Mouse (Mus musculus) urinary bladder, postnatal 25 days (tissue): ENCODE measurements around the gene Nkx2-2.

Experiments
- DNase-seq: peaks from one replicate; pipeline ENCODE4 v3.0.0; 2022; ENCODE audit warnings: low spot score

Gene Nkx2-2

GRCm38 (mm10) chr2:147193271-147194255 is at the start of gene Nkx2-2:
TSS of gene Nkx2-2 (minus strand) at chr2:147194243.
- no peak for DNase-seq

DNA sequence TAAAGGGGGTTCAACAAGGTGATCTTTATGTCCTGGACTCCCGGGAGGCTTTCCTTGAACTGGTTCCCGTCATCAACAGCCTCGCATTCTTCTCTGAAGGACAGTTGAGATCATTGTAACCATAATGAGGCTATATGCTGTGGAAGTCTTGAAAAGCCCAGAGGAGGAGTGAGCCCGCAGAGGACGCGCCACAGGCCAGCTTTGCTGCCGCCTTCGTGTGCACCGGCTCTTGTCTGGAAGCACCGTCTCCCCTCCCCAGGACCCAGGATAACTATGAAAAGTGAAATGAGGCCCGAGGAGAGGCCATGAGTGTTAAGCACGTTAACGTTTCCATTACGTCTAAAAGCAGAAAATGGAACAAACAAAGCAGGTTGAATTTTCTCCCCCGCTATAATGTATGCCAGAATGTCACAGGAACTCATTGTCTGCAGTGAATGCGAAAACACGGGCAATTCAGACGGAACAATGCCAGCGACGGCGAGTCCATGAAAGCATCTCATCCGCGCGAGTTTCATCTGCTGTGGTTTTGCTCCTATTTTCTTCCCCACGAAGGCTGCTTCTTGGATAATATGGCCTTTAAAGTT is 41.8 kb upstream of the Nkx2-2 start:
- DNase-seq: no peak

DNA sequence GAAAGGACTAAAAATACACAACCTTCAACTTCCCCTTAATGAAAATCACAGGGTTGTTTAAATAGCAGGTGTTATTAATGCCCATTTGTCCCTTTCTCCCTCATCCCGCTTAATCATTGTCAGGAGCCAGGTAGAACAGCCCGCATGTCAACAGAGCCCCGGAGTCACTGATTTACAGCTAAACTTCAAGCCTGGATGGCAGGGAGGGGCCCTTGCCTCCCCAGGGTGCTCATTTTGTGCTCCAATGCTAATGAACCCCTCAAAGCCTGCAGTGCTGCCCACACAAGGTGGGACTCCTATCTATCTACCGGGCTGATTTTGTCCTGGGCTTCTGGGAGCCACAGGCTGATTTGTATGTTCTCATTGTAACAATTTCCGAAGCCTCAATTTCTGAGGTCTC is 37.1 kb upstream of the Nkx2-2 start:
- DNase-seq: no peak

DNA sequence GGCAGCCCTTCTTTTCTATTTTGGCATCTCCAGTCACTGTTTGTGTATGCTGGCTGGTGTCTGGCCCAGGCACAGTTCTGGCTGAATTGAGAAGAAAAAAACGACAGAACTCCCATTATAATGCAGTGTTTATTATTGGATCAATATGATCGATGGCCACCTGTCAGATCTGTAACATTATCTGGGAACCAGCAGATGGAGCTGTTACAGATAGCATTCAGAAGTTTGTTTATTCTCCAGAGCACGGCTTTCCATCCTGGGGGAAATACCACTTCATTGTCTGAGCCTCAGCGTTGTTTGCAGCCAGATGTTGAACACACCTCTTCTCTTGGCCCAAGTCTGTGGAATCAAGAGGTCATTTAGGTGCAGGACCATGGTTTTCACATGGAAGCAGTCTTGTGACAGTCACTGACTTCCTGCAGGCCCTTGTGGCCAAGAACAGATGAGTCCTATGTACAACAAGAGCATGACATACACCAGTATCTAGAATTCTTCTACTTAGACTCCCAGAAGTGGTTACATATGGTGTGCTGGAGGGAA is 11.1 kb upstream of the Nkx2-2 start:
- DNase-seq: no peak

DNA sequence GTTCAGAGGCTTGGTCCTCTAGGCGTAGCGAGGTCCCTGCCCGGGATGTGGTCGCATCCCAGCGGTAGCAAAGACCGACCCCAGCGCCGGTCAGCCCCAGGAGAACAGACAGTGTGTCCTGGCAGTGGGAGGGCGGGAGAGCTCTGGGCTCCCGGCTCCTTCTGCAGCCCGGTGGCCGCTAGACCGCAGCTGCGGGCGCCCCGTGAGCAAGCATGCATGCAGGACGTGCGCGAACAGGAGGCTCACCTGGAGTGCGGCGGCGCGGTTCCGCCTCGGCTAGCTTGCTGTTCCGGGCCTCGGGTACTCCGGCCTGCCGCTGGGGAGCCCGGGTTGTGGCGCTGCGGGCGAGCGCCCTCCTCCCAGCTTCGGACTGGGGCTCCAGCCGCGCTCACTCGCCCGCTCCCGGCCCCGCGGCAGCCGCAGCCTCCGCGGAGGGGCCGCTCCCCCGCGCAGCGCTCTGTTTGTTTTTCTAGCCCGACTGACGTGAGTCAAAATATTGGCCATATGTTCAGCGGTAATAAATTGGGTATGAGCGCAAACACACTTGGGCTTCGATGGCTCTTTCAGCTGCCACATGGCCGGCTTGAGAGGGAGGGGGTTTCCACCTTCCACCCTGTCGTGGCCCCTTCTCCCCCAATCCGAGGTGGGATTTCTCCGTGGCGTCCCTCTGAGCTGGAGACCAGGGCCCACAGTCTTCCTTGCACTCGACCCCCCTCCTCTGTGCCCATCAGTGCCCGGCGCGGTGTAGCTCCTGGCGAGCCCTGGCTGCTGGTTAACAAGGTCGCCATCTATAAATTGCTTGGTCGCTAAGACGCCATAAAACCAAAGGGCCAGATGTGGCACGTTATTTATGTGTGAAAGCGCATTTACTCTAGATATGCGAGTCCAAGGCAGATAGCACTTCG is 920 bp upstream of the Nkx2-2 start:
- DNase-seq: no peak

- DNase-seq: no peak
These were observed 1.3 kb downstream of the Nkx2-2 start for GRCm38 (mm10) chr2:147192731-147193130.

- DNase-seq: no peak
These were observed 3.6 kb downstream of the Nkx2-2 start for GRCm38 (mm10) chr2:147190316-147191021.

- DNase-seq: no peak
These were observed 4.3 kb downstream of the Nkx2-2 start for GRCm38 (mm10) chr2:147189546-147190315.

GRCm38 (mm10) chr2:147188871-147189545 is 5.0 kb downstream of the Nkx2-2 start:
- DNase-seq: no peak

- DNase-seq: no peak
These were observed 5.9 kb downstream of the Nkx2-2 start for GRCm38 (mm10) chr2:147188074-147188700.

- no peak for DNase-seq
These were observed 6.8 kb downstream of the Nkx2-2 start for GRCm38 (mm10) chr2:147187061-147187870.

DNA sequence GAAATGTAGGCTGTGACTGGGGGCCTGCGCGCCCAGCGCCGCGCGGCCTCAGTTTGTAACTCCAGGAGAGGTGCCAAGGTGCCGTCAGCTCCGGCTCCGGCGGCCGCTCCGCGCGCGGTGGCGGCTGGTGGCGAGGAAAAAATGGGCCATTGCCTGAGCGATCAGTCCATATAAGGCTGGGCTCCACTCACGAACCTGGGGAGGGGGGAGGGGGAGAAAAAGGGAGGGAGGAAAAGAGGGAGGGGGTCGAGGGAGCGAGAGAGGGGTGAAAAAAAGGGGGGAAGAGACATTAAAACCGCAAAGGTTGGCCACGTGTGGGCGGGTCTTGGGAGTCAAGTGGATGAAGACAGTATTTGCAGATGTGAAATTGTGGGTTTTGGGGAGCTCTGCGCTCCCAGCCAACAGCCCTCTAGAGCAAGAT is 7.8 kb downstream of the Nkx2-2 start:
- DNase-seq: no peak

GRCm38 (mm10) chr2:147185561-147185960 is 8.5 kb downstream of the Nkx2-2 start:
- no peak for DNase-seq

- DNase-seq: no peak
These were observed 9.7 kb downstream of the Nkx2-2 start for GRCm38 (mm10) chr2:147184071-147184990.

DNA sequence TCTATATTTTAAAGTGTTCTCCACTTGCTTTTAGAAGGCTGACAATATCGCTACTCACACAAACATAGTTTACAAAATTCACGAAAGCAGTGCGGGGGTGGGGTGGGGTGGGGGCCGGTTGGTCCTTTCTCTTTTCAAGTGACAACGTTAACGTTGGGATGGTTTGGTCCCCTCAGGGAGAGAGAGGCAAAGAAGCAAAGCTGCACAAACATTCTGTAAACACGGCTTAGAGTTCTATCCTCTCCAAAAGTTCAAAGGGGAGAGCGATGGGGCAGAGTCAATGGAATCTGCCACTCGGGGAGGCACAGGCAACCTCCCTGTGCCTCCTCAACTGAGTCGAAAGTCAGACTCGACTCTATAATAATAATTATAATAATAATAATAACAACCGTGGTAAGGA is 10.5 kb downstream of the Nkx2-2 start:
- DNase-seq: no peak

DNA sequence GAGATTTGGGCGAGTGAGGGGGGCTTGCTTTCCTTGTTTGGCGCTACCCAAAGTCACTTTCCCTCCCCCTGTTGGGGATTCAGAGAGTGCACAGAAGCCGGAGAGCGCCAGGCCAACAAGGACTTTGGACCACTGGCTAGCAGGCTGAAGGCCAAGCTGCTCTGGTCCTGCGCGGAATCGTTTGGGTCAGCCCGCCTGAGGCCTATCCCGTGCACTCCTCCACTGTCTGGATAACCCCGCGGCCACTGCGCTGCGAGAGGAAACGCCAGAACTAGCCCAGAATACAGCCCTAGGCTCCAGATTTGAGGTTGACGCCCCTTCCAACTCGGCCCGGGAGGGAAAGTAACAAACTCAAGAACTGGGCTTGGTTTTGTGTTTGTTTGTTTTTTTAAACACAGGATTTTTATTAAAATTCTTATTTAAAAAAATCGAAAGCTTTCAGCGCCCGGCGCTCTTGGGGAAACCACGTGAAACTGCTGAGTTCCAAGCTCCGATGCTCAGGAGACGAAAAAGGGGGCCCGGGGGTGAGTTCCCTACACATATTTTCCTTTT is 11.3 kb downstream of the Nkx2-2 start:
- DNase-seq: no peak
